In genomic region chr11:33110111-33110510, GRCm38 (mm10) we compare ENCODE assay signal across 36 mouse cellular contexts. TPM values are rescaled to one million over a fixed set of nuclear protein-coding genes. Genes with fewer than 3 reads are reported as not detected.
"Had no signal": no experiment of that assay in that cellular context is flagged by ENCODE, and none has a peak within 500 bp of the region (broad histone marks: within the 10 kb centered on the region; RNA-seq: fewer than 3 reads in every experiment).

No protein-coding gene starts in this region.

- DNase-seq: heart, postnatal 10 days; heart, postnatal 14 days; heart, postnatal 36 days; heart, postnatal 4 days; kidney, adult 11 months; kidney, adult 18-20 months; kidney, adult 2 months; kidney, adult 8-10 months; kidney, adult 9 months; kidney, postnatal 10 days; kidney, postnatal 14 days; kidney, postnatal 25 days; kidney, postnatal 36 days; kidney, postnatal 4 days; layer of hippocampus, adult 9-11 months; layer of hippocampus, postnatal 36 days had no signal

- H3K4me3 ChIP-seq: heart, embryonic 10.5 days; heart, embryonic 12.5 days; heart, embryonic 13.5 days; heart, embryonic 15.5 days; hindbrain, embryonic 10.5 days; hindbrain, embryonic 12.5 days; hindbrain, embryonic 13.5 days; hindbrain, embryonic 15.5 days; intestine, embryonic 15.5 days; kidney, embryonic 15.5 days; layer of hippocampus, adult 2 months had no signal

- H3K27me3 ChIP-seq: hindbrain, embryonic 12.5 days; intestine, embryonic 15.5 days had no signal

- H3K36me3 ChIP-seq: heart, embryonic 10.5 days; heart, embryonic 12.5 days; heart, embryonic 13.5 days; heart, embryonic 15.5 days; hindbrain, embryonic 10.5 days; hindbrain, embryonic 12.5 days; hindbrain, embryonic 13.5 days; hindbrain, embryonic 15.5 days; intestine, embryonic 15.5 days; kidney, embryonic 15.5 days had no signal

- H3K4me1 ChIP-seq: heart, embryonic 10.5 days; heart, embryonic 12.5 days; hindbrain, embryonic 15.5 days; intestine, embryonic 15.5 days; kidney, embryonic 15.5 days had no signal

- H3K9me3 ChIP-seq: heart, embryonic 10.5 days; heart, embryonic 12.5 days; heart, embryonic 13.5 days; heart, embryonic 15.5 days; hindbrain, embryonic 10.5 days; hindbrain, embryonic 12.5 days; hindbrain, embryonic 13.5 days; hindbrain, embryonic 15.5 days; intestine, embryonic 15.5 days; kidney, embryonic 15.5 days had no signal

- ATAC-seq: hindbrain, embryonic 16.5 days; hindbrain, postnatal 0 days; inflammation-experienced regulatory T-cells, adult 6 months; intestine, embryonic 15.5 days; intestine, embryonic 16.5 days; intestine, postnatal 0 days had no signal

- H3K9ac ChIP-seq: heart, embryonic 12.5 days; heart, embryonic 13.5 days; heart, embryonic 15.5 days; hindbrain, embryonic 12.5 days; hindbrain, embryonic 13.5 days; hindbrain, embryonic 14.5 days; hindbrain, embryonic 15.5 days; intestine, embryonic 15.5 days; kidney, embryonic 15.5 days had no signal

- H3K4me2 ChIP-seq: heart, embryonic 11.5 days; heart, embryonic 12.5 days; heart, embryonic 13.5 days; heart, embryonic 15.5 days; hindbrain, embryonic 12.5 days; hindbrain, embryonic 13.5 days; hindbrain, embryonic 14.5 days; hindbrain, embryonic 15.5 days; intestine, embryonic 15.5 days; kidney, embryonic 15.5 days had no signal

- H3K27ac ChIP-seq: heart, embryonic 10.5 days; heart, embryonic 13.5 days; heart, embryonic 15.5 days; hindbrain, embryonic 10.5 days; hindbrain, embryonic 12.5 days; hindbrain, embryonic 13.5 days; hindbrain, embryonic 14.5 days; hindbrain, embryonic 15.5 days; hindbrain, postnatal 0 days; intestine, embryonic 15.5 days; kidney, embryonic 15.5 days; kidney, postnatal 0 days; layer of hippocampus, adult 2 months had no signal

RNA-seq across cellular contexts. Expression of gene Fgf18, which starts 37.1 kb away (rescaled TPM):
- total RNA-seq: hematopoietic stem cell, adult 5-6 weeks had no signal
- polyA plus RNA-seq: inflammation-experienced regulatory T-cells, adult 6 months had no signal
